Mouse (Mus musculus) embryonic facial prominence, embryonic 15.5 days (tissue): ENCODE measurements around the gene Trnt1. TPM values are rescaled to one million over a fixed set of nuclear protein-coding genes. Genes with fewer than 3 reads are reported as not detected.

Source experiments
- ATAC-seq: fragments of 200-750 bp; cut with Nextera tagmentation; 2 replicates; pipeline ENCODE4 v1.8.0; 2017; ENCODE audit warnings: low read depth, moderate TSS enrichment; ENCODE audit not compliant: insufficient number of reproducible peaks, low FRiP score, low TSS enrichment
- H3K27ac ChIP-seq: fragments of 300-500 bp; sonication (generic); replicated peaks from 2 replicates; pipeline ENCODE4 v1.5.1; 2015; ENCODE audit warnings: mild to moderate bottlenecking, inconsistent platforms
- H3K27me3 ChIP-seq: fragments of 300-500 bp; sonication (generic); 2 replicates; pipeline ENCODE4 v1.6.1; 2015; ENCODE audit warnings: inconsistent platforms
- H3K36me3 ChIP-seq: fragments of 300-500 bp; sonication (generic); 2 replicates; pipeline ENCODE4 v1.6.1; 2015; ENCODE audit warnings: mild to moderate bottlenecking, inconsistent platforms
- H3K4me1 ChIP-seq: fragments of 300-500 bp; sonication (generic); 2 replicates; pipeline ENCODE4 v1.6.1; 2015; ENCODE audit warnings: inconsistent platforms
- H3K4me2 ChIP-seq: fragments of 300-500 bp; sonication (generic); replicated peaks from 2 replicates; pipeline ENCODE4 v1.6.1; 2015; ENCODE audit warnings: mild to moderate bottlenecking, inconsistent platforms
- H3K4me3 ChIP-seq: fragments of 300-500 bp; sonication (generic); replicated peaks from 2 replicates; pipeline ENCODE4 v1.5.1; 2015; ENCODE audit warnings: mild to moderate bottlenecking, inconsistent platforms
- H3K9ac ChIP-seq: fragments of 300-500 bp; sonication (generic); 2 replicates; pipeline ENCODE4 v1.6.1; 2015; ENCODE audit warnings: inconsistent platforms
- H3K9me3 ChIP-seq: fragments of 300-500 bp; sonication (generic); replicated peaks from 2 replicates; pipeline ENCODE4 v1.6.1; 2016; ENCODE audit warnings: inconsistent platforms
- WGBS: fragments of 180-500 bp; shearing (Covaris S2); methylation state at CpG from one replicate; pipeline ENCODE4 v1.1.7; 2015; 5-methylcytosine and 5-hydroxymethylcytosine counted together
- polyA plus RNA-seq: library from polyadenylated mRNA; unstranded; fragments of >200 nt; fragmentation: Nextera tagmentation; extraction: Ambion mirVana; gene quantifications from 2 replicates; pipeline ENCODE4 v1.2.1, GENCODE M21; 2015

Gene Trnt1
- polyA plus RNA-seq, 1 experiment from 2014 or later, result 54.6 TPM

DNA sequence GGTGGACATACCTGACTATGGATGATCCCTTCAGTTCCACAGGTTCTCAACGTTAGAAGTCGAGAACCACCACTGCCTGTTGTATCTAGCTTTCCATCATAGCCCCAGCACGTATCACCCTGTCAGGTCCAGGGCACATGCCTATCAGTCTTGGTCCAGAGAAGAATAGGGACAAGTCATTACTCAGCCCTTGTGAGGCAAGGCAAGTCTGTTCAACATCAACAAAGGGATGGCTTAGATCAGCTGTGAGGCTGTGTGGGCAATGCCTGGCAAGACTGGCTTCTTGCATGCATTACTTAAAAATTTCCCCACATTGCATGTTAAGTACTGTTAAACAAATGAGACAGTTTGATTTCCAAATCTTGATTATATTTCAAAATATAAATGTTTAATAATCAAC is 21.1 kb upstream of the Trnt1 start:
- Histone ChIP-seq H3K4me3 (no peak overlapping the region), H3K9ac (no peak overlapping the region), H3K36me3 (no peaks in the 10 kb centered on the region), H3K4me1 (no peaks in the 10 kb centered on the region), H3K9me3 (no peaks in the 10 kb centered on the region), H3K27me3 (no peaks in the 10 kb centered on the region), H3K4me2 (no peak overlapping the region), H3K27ac (no peak overlapping the region)
- ATAC-seq, result no peak
- WGBS, result 84% methylated on average over 3 of the region's 3 CpGs

DNA sequence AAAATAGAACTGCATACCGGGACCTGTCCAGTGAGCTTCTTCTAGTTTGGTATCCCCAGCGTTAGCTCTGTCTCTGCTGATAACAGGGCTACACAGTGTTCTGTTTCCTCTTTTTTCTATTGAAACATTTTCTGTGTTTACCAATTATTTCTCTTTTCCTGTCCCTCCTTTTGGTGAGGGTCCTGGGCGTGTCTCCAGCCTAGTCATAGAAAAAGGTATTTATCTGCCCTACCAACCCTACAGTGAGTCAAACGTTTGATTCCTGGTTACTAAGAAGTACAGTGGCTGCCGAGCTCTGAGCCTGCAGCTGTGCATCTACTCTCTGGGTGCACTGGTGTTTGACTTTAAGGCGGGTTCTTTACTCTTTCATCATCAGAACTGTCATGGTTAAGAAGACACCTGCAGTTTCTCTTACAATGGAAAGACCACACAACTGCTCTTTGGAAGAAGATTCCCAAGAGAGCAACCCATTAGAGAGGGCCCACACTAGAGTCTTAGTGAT is 20.0 kb upstream of the Trnt1 start, which contains the start of gene Il5ra:
Il5ra (minus strand) TSS at position 151 of the 502 bp plus-strand sequence.
- no peaks in the 10 kb centered on the region for H3K9me3 ChIP-seq
- ATAC-seq, result no peak
- 67% methylated on average over 6 of the region's 6 CpGs for WGBS

DNA sequence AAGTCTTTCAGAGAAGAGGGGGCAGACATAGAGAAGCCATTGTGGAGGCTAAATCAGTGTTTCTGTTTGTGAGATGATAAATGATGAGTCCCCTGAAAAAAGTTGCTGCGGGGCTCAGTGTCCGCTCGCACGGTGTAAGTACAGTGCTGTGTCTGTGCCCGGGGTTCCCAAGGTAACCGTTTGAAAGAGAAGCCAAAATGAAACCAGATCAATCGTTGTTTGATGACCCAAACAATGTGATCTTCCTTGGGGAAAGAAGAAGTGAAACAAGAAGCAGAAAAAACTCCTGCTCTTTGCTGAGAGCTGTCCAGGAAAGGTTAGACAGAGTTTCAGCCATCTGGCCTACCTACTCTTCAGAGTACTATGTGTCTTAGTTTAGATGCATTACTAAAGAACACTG is 18.6 kb upstream of the Trnt1 start:
- no peak overlapping the region for H3K9ac ChIP-seq
- 79% methylated on average over 7 of the region's 7 CpGs for WGBS
- no peaks in the 10 kb centered on the region for H3K36me3 ChIP-seq
- H3K9me3 ChIP-seq, result no peaks in the 10 kb centered on the region
- no peak overlapping the region for H3K27ac ChIP-seq
- ATAC-seq, result no peak
- no peak overlapping the region for H3K4me2 ChIP-seq
- H3K4me3 ChIP-seq, result no peak overlapping the region
- no peaks in the 10 kb centered on the region for H3K27me3 ChIP-seq
- H3K4me1 ChIP-seq, result no peaks in the 10 kb centered on the region

More for the DNA sequence above, 20.0 kb upstream of the Trnt1 start, which contains the start of gene Il5ra:
- Histone ChIP-seq H3K4me1 (no peaks in the 10 kb centered on the region), H3K27ac (no peak within 1 kb of the TSS), H3K36me3 (no peaks in the 10 kb centered on the region), H3K4me2 (no peak within 1 kb of the TSS), H3K27me3 (no peaks in the 10 kb centered on the region), H3K4me3 (no peak within 1 kb of the TSS), H3K9ac (no peak within 1 kb of the TSS)

DNA sequence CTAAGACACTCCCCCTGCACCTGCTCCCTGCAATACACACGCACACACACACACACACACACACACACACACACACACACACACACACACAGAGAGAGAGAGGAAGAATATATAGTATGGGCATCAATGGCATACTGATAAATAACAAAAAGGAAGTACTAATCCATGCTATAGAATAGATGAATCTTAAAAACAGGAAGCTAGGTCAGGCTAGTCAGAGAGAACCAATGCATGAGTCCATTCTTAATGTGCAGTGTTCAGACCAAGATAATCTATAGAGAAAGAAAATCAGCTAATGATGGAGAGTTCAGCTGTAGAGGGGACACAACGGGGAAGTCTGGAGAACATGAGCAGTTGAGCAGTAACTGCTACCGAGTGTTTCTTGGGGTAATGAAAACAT is 10.6 kb upstream of the Trnt1 start:
- no peaks in the 10 kb centered on the region for H3K36me3 ChIP-seq
- H3K4me1 ChIP-seq, result no peaks in the 10 kb centered on the region
- H3K4me2 ChIP-seq, result no peak overlapping the region
- no peak for ATAC-seq
- H3K9ac ChIP-seq, result no peak overlapping the region
- H3K27ac ChIP-seq, result no peak overlapping the region
- no peaks in the 10 kb centered on the region for H3K27me3 ChIP-seq
- no peaks in the 10 kb centered on the region for H3K9me3 ChIP-seq
- WGBS, result 83% methylated on average over 3 of the region's 3 CpGs
- H3K4me3 ChIP-seq, result no peak overlapping the region

DNA sequence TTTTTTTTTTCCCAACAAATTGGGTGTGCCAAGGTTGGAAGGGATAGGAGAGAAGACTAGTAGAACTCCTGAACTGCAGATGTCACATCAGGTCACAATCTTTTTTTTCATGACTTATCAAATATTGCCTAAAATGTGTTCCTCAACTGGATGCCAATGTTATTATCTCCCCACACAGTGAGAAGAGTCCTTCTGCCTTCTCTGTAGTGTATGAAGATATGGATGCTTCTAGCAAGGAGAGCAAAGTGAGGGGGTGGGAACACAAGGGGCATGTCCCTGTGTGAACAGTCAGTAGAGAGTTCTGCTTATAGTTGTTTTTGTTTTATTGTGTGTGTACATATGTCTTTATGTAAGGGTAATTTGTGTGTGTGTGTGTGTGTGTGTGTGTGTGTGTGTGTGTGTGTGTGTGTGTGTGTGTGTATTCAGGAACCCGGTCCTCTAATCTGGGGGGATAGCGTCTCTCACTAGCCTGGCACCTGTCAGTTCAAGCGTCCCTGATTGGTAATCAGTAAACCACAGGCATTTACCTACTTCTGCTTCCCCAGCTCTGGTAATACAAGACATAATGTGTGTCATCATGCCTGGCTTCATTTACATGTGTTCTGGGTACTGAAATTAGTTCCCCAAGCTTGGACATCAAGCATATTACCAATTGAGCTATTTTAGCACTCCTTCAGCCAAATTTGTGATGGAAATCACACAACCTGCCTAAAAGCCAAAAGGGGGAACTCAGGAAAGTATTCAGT is 8.3 kb upstream of the Trnt1 start:
- WGBS, result 81% methylated on average over 3 of the region's 3 CpGs
- Histone ChIP-seq H3K27me3 (no peaks in the 10 kb centered on the region), H3K4me3 (no peak overlapping the region), H3K9ac (no peak overlapping the region), H3K4me2 (no peak overlapping the region), H3K9me3 (no peaks in the 10 kb centered on the region), H3K4me1 (no peaks in the 10 kb centered on the region), H3K27ac (no peak overlapping the region), H3K36me3 (no peaks in the 10 kb centered on the region)
- no peak for ATAC-seq

DNA sequence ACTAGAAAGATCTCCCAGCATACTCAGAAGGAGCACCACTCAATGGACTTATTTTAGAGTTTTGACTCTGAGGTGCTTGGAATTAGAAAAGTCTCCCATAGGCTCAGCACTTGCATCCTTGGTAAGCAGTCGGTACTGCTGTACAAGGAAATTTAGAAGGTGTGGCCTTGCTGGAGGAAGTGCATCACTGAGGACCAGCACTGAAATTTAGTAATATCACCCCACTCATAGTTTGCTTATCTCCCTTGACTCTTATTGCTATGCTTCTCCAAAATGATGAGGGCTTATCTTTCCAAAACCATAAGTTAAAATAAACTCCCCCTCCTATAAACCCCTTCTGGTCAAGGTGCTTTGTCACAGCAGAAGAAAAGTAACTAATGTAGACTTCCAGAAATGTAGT is 7.4 kb upstream of the Trnt1 start:
- Histone ChIP-seq H3K4me2 (no peak overlapping the region), H3K36me3 (no peaks in the 10 kb centered on the region), H3K27me3 (no peaks in the 10 kb centered on the region), H3K27ac (no peak overlapping the region), H3K9me3 (no peaks in the 10 kb centered on the region), H3K4me3 (no peak overlapping the region), H3K4me1 (no peaks in the 10 kb centered on the region), H3K9ac (no peak overlapping the region)
- no peak for ATAC-seq
- 94% methylated on average over 1 of the region's 1 CpGs for WGBS

DNA sequence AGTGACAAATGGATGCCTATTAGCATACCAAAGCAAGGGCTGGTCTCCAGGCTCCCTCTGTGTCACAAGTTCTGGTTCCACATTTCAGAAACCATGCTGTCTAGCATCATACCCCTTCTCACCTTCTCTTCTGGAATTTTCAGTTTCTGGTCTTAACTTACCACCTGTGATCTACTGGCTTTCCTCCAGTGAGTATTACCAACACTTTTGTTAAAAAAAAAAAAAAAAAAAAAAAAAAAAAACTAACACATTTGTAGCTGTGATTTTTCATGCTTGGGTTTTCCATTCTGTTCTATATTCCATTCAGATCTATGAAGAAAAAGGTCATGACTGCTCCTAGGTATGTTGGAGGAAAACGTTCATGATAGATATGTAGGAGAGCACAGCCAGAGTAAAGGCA is 3.0 kb upstream of the Trnt1 start:
- no peaks in the 10 kb centered on the region for H3K27me3 ChIP-seq
- H3K9ac ChIP-seq, result no peak overlapping the region
- H3K36me3 ChIP-seq, result no peaks in the 10 kb centered on the region
- H3K9me3 ChIP-seq, result no peaks in the 10 kb centered on the region
- peaks cover 10% of the 10 kb centered on the region for H3K4me1 ChIP-seq
- no peak for ATAC-seq
- no peak overlapping the region for H3K4me2 ChIP-seq
- no peak overlapping the region for H3K4me3 ChIP-seq
- no peak overlapping the region for H3K27ac ChIP-seq
- 85% methylated on average over 1 of the region's 1 CpGs for WGBS

DNA sequence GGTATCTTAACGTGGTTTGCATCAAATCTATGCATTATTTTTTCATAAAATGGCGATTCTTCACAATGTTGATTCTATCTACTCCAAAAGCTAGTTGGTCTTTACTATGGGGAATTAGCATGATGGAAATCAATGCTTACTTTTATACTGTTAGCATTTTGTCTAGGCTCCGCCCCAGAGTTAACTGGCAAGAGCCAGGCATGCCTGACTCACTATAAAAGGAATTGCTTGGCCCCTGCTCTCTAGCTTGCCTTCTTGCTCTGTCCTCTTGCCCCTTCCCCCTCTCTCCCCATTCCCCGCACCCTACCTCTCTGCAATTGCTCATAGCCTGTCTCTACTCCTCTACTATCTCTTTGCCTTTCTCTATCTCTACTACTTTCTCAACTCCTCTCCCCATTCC is 2.1 kb upstream of the Trnt1 start:
- Histone ChIP-seq H3K4me2 (no peak overlapping the region), H3K27ac (no peak overlapping the region), H3K4me1 (peaks cover 10% of the 10 kb centered on the region), H3K4me3 (no peak overlapping the region), H3K9me3 (no peaks in the 10 kb centered on the region), H3K36me3 (peaks cover 4% of the 10 kb centered on the region; the same call in 1 of the 2 replicates), H3K9ac (no peak overlapping the region), H3K27me3 (no peaks in the 10 kb centered on the region)
- 77% methylated on average over 4 of the region's 4 CpGs for WGBS
- ATAC-seq, result no peak

DNA sequence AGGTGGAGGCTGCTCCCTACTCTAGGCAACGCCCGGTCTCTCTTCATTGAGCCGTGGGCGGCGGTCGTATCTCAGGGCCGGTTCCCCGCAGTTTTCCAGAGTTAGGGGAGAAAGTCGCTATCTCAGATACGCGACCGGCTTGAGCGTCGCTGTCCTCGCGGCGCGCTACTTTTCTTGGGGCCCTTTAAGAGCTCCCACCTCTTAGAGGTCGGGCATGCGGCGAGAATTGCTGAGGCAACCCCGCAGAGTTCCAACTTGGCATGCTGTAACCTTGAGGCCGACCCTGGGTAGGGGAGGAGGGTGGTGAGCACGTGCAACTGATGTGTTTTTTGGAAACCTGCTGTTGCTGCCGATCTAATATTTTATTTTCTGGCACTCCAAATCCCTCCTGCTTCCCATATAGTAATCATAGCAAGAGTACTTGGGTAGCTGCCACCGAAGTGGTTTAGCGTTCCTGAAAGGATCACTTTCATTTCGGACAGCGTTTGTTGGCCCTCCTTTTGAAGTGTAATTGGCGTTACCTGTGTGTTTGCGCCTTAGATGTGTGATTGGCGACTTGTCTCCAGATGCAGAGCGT is 458 bp downstream of the Trnt1 start:
- Histone ChIP-seq H3K27ac (peak overlapping the region; percentile 71), H3K4me3 (peak overlapping the region; percentile 84), H3K36me3 (peaks cover 24% of the 10 kb centered on the region; the same call in 1 of the 2 replicates), H3K4me2 (peak overlapping the region; percentile 77), H3K9me3 (no peaks in the 10 kb centered on the region), H3K9ac (peak overlapping the region; percentile 74), H3K4me1 (peaks cover 10% of the 10 kb centered on the region), H3K27me3 (no peaks in the 10 kb centered on the region)
- peak; percentile 70 for ATAC-seq
- under 1% methylated on average over 33 of the region's 33 CpGs for WGBS

DNA sequence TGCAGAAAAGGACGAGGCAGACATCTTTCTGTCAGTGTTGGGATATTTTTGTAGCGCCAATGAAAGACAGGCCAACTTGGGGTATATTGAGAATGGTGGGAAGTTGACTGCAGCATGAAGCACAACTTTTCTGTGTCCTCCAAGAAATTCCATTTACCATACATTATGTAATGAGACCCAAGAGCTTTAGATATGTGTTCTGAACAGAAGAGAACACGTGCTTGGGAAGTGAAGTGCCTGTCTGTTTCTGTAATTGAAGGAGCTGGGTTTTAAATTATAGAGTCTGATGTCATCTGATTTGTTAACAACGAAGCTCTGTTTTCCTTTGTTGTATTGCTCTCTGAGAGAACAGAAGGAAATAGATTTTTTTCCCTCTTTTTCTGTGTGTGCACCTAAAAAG is 1.1 kb downstream of the Trnt1 start:
- H3K4me1 ChIP-seq, result peaks cover 10% of the 10 kb centered on the region
- 37% methylated on average over 4 of the region's 4 CpGs for WGBS
- no peak for ATAC-seq

DNA sequence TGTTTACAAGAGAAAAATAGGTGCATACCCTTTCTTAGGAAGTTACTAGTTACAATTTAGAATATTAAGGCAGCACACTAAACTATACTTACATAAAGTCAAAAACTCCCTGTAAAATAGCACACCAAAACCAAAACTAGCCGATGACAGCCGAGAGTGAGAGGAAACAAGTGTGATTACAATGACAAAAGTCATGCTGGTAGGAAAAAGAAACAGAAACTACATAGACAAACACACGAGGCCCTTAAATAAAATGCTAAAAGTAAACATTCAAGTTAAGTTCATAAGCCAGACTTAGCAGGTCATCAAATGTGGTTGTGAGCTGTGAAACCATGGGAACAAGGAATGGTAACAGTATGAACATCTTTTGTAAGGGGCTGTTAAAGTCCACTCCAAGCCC is 18.2 kb downstream of the Trnt1 start:
- no peak overlapping the region for H3K4me2 ChIP-seq
- no peaks in the 10 kb centered on the region for H3K9me3 ChIP-seq
- no peak overlapping the region for H3K9ac ChIP-seq
- 90% methylated on average over 3 of the region's 3 CpGs for WGBS
- no peaks in the 10 kb centered on the region for H3K27me3 ChIP-seq
- H3K27ac ChIP-seq, result no peak overlapping the region
- no peak for ATAC-seq
- H3K4me1 ChIP-seq, result no peaks in the 10 kb centered on the region
- no peak overlapping the region for H3K4me3 ChIP-seq
- peaks cover 36% of the 10 kb centered on the region for H3K36me3 ChIP-seq

More for the DNA sequence above, 1.1 kb downstream of the Trnt1 start:
- Histone ChIP-seq H3K36me3 (peaks cover 26% of the 10 kb centered on the region; the same call in 1 of the 2 replicates), H3K27ac (no peak overlapping the region), H3K4me2 (peak overlapping the region; percentile 77), H3K27me3 (no peaks in the 10 kb centered on the region), H3K9me3 (no peaks in the 10 kb centered on the region), H3K4me3 (peak overlapping the region; percentile 84), H3K9ac (peak overlapping the region; percentile 74; the same call in 1 of the 2 replicates)
